Mouse (Mus musculus): Measurements from ENCODE around the gene Steap3.

The Steap3 gene

GRCm38 (mm10) chr1:120198942-120199341 is 73.6 kb downstream of the Steap3 start:
- no peak for DNase-seq (ENCODE audit: low spot score in 2 of 2)

GRCm38 (mm10) chr1:120198151-120198550 is 74.4 kb downstream of the Steap3 start:
- DNase-seq (ENCODE audit: low spot score in 2 of 2) = no peak

DNA sequence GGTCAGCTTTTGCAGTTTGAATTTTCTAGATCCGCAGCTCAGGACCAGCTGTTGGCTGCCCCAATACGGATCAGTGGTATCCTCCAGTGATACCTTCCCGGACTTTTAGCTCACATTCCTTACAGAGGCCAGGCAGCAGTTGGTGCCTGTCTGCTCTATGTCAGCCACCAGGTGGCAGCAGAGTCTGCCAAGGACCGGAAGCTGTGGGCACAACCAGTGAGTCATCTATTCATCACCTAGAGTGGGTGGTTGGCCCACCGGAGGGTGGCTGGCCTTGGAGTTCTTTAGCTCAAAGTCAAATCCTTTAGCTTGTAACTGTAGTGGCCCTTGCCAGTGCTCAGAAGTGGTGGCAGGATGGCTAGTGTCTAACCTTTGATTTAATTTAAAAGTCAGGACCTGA is 75.3 kb downstream of the Steap3 start:
- peak; percentile 49 to 78 for DNase-seq (ENCODE audit: low spot score in 2 of 2)

GRCm38 (mm10) chr1:120196724-120197123 is 75.8 kb downstream of the Steap3 start:
- no peak for DNase-seq (ENCODE audit: low spot score in 2 of 2)

DNA sequence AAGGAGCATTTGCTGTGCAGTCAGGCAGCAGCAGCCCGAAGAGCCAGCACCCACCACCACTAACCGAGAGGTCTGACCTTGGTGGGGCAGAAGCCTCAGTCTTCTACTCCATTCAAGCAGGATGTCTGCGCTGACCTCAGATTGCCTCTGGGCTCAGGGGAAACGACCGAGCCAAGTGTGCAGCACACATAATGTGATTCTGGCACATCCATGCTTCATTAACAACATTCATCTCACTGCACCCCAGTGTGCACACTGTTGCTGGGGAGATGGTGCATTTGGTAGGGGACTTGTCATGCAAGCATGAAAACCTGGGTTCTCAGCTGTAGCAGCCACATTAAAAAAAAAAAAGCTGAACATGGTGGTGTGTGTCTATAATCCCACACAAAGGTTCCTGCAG is 76.6 kb downstream of the Steap3 start:
- DNase-seq (ENCODE audit: low spot score in 2 of 2) = no peak

- no peak for DNase-seq (ENCODE audit: low spot score in 2 of 2)
Observed at GRCm38 (mm10) chr1:120193586-120193985, 78.9 kb downstream of the Steap3 start.

DNA sequence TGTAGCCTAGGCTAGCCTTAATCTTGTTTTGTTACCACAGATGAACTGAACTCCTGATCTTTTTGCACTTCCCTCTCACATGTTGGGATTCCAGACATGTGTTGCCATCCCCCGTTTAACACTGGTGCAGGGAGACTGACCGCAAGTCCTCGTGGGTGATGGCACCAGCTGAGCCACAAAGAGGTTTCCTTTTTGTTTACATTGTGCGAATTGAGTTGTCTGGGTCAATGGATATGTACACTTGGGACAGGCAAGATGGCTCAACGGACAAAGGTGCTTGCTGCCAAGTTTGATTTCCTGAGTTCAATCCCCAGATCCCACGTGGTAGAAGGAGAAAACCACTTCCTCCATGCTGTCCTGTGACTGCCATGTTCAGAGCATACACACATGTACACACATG is 80.2 kb downstream of the Steap3 start:
- no peak for DNase-seq (ENCODE audit: low spot score in 2 of 2)

GRCm38 (mm10) chr1:120190946-120191345 is 81.6 kb downstream of the Steap3 start:
- DNase-seq (ENCODE audit: low spot score in 2 of 2) = no peak

DNA sequence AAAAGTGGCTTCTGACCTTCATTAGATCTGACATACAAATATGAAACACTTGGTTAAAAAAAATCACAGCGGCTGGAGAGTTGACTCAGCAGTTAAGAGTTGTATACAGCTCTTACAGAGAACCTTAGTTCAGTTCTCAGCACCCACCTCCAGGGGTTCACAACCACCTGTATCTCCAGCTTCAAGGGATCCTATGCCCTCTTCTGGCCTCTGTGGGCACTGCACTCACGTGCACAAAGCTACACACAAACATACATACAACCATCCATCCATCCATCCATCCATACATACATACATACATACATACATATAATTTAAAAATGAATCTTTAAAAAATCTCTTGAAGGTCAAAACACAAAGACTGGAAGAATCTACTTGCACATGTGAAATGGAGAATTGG is 82.2 kb downstream of the Steap3 start:
- DNase-seq (ENCODE audit: low spot score in 2 of 2) = no peak

- DNase-seq (ENCODE audit: low spot score in 2 of 2) = no peak
Observed at GRCm38 (mm10) chr1:120189206-120189605, 83.3 kb downstream of the Steap3 start.

DNA sequence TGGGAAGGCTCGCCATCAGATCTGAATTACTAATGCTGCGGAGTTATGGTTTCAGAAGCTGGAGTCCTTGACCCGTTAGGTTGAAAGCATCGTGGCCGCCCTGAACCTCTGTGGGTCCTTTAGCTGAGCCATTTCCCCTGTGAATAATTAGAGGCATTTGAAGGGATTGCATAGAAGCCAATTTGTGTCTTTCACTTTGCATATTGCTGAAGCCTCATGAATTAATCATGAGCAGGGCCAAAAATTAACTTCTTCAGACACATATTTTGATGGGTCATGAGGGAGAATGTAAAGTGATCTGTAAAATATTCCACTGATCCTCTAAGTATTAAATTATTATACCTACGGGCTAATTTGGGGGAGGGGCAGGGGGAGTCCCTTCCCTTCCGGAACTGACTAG is 85.4 kb downstream of the Steap3 start:
- DNase-seq (ENCODE audit: low spot score in 2 of 2) = no peak

DNA sequence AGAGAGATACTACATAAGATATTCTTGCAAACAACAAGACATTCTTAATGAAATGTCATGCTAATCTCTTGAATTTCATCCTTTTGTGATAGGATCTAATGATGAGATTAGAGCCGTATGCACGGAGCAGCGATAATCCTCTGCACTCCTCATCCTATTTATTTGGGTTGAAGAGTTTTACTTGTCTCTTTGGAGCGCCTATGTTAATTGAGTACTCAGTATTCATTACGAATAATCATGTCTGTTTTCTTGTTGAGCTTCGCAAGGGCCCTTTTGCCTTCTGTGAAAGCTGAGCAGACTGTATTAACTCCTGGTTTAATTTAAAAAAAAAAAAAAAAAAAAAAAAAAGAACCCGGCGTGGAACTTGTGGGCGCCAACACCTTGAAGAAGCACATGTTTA is 85.8 kb downstream of the Steap3 start:
- DNase-seq (ENCODE audit: low spot score in 2 of 2) = no peak

- no peak for DNase-seq (ENCODE audit: low spot score in 2 of 2)
Observed at GRCm38 (mm10) chr1:120186204-120186603, 86.3 kb downstream of the Steap3 start.

GRCm38 (mm10) chr1:120177141-120177540 is 95.4 kb downstream of the Steap3 start:
- no peak for DNase-seq (ENCODE audit: low spot score in 2 of 2)

DNA sequence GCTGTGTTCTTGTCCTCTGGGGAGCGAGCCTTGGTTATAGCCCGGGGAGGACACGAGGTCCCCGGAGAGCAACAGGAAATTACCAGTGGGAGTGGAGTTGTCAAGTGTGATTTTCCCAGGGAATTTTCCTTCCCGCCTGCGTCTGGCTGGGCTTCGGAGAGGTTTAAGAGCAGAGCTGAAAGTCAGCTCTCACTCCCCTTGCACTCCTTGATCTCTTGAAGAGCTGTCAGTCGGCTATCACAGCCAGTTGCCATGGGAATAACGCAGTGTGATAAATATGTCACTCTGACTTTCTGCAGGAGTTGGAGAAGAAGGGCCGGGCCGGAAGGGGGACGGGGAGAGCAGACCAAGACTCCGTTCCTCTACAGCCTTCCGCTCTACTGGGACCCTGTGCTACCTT is 96.2 kb downstream of the Steap3 start:
- DNase-seq (ENCODE audit: low spot score in 2 of 2) = no peak

GRCm38 (mm10) chr1:120174991-120175390 is 97.5 kb downstream of the Steap3 start:
- DNase-seq (ENCODE audit: low spot score in 2 of 2) = no peak

DNA sequence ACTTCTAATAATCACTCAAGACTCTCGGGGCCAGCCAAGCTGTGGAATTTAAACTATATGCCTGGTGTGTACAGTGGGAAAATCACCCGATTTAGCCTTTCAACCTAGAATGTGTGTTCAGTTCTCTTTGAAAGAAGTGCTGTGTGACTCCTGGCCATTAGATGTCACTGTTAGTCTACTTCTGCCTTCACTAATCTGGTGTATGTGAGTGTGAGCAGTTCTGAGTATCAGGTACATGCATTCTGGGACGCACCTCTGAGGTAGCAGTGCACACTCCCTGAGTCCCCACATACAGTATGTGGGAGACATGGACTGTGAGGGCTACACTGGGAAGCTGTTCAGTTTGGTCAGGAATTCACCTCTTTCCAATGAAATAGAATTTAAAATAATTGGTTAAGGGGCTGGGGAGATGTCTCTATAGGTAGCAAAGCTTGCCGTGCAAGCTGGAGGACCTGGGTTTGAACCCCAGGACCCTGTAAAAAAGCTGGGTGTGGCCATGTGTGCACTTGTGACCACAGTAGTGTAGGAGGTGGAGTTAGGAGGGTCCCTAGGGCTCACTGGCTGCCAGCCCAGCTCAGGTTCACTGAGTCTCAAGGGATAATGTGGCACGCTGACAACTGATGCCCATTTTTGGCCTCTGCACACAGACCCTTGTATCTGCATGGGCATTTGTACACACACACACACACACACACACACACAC is 100.5 kb downstream of the Steap3 start:
- peak in 1 of 2 experiments; percentile 33 for DNase-seq (ENCODE audit: low spot score in 2 of 2)

- no peak for DNase-seq (ENCODE audit: low spot score in 2 of 2)
Observed at GRCm38 (mm10) chr1:120170307-120170706, 102.2 kb downstream of the Steap3 start.

- no peak for DNase-seq (ENCODE audit: low spot score in 2 of 2)
Observed at GRCm38 (mm10) chr1:120168674-120169073, 103.8 kb downstream of the Steap3 start.

- DNase-seq (ENCODE audit: low spot score in 2 of 2) = no peak
Observed at GRCm38 (mm10) chr1:120168016-120168415, 104.5 kb downstream of the Steap3 start.

DNA sequence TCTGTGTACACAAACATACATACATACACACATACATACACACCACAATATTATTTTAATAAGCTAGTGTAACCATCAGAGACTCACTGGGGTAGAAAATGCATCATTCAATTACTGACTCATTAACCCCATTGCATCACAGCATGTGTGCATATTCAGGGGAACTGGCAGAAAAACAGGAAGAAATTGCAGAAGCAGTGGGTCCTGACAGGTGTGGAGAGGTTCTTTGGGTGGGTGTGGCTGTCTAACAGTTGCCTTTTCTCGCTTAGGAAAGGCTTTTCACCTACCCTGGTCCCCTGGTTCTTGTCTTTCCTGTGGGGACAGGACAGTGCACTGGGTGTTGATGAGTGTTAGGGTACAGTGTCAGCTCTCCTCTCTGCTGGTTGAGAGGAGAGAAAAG is 109.9 kb downstream of the Steap3 start:
- DNase-seq (ENCODE audit: low spot score in 2 of 2) = no peak

DNA sequence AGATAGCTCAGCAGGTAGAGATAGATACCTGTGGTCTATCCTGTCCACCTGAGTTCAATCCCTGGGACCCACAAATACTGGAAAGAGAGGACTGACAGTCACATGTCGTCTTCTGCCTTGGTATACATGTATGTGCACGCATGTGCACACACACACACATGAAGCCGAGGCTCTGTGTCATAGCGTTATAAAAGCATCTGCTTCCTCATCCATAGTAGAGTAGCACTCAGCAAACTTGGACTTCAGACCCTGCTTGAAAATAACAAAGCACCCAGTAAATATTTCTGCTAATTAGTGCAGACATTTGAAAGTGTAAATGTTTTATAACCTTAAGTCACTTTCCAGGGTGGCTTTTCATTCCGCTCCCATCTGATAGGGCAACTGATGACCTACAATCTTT is 111.0 kb downstream of the Steap3 start:
- no peak for DNase-seq (ENCODE audit: low spot score in 2 of 2)

- DNase-seq (ENCODE audit: low spot score in 2 of 2) = no peak
Observed at GRCm38 (mm10) chr1:120158474-120159127, 113.9 kb downstream of the Steap3 start.

DNA sequence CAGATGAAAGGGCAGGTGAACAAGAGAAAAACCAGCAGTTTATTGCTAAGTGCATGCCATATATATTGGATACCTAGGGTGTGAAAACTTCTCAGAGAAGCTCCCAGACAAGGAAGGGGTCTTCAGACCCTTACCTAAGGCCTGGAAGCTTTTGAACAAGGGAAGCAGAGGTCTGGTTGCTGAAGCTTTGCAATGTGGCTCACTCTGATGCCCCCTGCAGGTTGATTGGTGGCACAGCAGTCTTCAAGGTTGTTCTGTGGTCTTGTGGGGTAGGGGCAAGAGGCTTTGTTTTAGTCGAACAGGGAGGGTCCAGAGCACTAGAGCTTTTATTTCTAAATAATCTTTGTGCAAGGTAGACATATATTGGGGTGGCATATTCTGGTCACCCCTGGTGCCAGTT is 117.2 kb downstream of the Steap3 start:
- DNase-seq (ENCODE audit: low spot score in 2 of 2) = peak in 1 of 2 experiments; percentile 31

Measured in spleen, postnatal 10 days (tissue).